Mouse (Mus musculus) central nervous system, embryonic 18 days (tissue): Measurements from ENCODE around the gene Pdha1. TPM values are rescaled to one million over a fixed set of nuclear protein-coding genes. Genes with fewer than 3 reads are reported as not detected.

Source experiments
- polyA plus RNA-seq: library from polyadenylated mRNA; depleted of rRNA; stranded (reverse); fragments of >200 nt; gene quantifications from 2 replicates; pipeline ENCODE4 v1.2.3, GENCODE M21; 2012; rRNA removed

Pdha1 gene
- 109 and 124 TPM in 2 replicates for polyA plus RNA-seq

GRCm38 (mm10) chrX:160137861-160138717, at the start of gene Pdha1:
Pdha1 (minus strand) TSS chrX:160138413.

Other genes with a start within 250 kb of the Pdha1 start
- gene Map3k15, start 150.0 kb downstream of the Pdha1 start, polyA plus RNA-seq: 1.9 and 2.3 TPM in 2 replicates